Mouse (Mus musculus) frontal cortex, postnatal 10 days (tissue): ENCODE data around the gene Retreg1.

Experiments used
- DNase-seq, 2 experiments: peaks; one replicate each; pipeline ENCODE4 v3.0.0; 2022; ENCODE audit warnings: low spot score in 2 of 2, mixed read lengths in 1 of 2

Retreg1 gene

DNA sequence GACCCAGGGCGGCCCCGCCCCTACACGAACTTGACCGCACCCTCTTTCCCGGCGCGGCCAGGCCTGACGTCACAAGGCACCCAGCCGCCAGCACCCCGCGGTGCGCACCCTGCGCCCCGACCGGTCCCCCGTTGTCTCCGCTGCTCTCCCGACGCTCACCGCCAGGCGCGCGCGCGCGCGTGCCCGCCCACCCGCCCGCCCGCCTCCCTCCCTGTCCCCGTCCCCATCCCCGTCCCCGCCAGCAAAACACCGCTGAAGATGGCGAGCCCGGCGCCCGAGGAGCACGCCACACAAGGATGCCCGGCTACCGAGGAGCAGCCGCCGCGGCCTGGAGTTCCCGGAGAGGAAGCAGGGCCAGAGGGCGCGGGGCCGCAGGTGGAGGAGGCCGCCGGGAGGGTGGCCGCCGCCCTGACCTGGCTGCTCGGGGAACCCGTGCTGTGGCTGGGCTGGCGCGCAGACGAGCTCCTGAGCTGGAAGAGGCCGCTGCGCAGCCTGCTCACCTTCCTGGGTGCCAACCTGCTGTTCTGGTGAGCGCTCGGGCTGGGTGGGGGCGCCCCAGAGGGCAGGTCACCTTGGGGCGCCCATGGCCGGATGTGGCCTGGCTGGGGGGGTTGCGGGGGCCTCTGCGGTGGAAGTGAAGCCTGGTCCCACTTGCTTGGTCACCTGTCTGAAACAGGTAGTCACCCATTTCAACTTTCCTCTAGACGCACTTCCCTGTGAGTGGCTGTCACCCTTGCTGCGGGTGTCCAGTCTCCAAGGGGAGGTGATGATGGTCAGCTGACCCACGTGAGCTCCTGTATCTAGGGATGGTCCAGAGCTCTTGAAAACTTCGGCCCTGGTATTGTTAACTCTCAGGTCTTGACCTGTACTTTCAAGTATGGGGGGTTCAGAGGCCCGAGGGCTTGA, at the start of gene Retreg1:
TSS of gene Retreg1 (plus strand) at position 95 of the 906 bp plus-strand sequence.
- peak; percentile 55 to 69 for DNase-seq

DNA sequence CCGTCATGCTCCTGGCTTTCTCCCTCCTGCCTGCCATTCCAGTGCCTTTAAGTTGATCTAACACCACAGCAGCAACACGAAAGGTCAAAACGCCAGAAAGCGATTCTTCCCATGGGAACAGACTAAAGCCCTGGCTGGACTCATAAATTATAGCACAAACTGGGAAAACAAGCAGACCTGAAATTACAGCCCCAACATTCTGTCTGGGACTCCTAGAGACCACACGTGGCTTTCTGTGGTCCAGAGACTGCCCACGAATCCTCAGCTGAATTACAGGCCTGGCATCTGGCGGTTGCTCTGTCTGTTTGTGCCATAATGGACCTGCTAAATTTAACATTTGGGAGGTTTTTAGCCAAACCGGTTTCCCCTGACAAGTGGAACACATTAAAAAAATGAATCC, 48.9 kb upstream of the Retreg1 start:
- DNase-seq = no peak

DNA sequence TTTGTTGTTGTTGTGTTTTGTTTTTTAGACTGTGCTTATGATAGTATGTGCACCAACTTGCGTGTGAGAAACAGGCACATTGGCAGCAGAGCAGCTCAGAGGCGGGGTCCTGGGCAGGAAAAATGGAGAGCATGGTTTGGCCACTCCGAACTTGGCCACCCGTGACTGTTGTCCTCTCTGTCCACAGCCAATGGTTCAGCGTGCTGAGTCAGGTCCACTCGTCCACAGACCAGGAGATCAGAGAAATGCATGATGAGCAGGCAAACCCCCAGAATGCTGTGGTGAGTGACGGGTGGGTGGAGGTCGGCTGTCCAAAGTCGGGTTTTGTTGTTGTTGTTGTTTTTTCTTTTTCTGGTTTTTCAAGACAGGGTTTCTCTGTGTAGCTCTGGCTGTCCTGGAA, 47.5 kb upstream of the Retreg1 start:
- DNase-seq = no peak

DNA sequence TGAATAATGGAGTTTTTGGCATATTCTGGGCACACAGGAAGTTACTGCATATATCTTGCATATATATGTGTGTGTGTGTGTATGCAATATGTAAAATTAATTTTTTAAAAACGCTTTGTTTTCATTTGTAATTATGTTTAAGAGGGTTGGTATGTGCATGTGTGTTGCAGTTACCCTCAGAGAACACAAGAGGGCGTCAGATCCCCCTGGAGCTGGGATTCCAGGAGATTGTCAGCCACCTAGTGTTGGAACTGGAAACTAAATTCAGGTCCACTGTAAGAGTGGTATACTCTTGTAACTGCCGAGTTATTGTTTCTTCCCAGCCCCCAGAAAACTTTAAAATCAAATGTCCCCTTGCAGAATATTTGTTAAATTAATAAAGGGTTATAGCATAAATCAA, 46.6 kb upstream of the Retreg1 start:
- DNase-seq = no peak

DNA sequence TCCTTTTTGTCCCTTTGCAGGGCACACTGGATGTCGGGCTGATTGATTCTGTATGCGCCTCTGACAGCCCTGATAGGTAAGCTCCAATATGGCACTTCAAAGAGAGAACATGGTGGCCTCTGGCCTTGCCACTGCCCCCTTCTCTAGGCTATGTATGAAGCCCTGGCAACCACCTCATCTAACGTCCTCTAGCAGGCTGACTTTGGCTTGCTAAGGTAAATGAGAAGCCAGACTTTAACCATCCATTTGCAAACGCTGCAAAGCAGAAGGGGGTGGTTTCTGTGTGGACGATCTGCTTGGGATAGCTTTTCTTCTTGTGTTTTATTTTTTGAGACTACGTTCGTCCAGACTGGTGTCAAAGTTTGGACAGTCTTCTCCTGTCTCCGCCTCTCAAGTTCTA, 45.8 kb upstream of the Retreg1 start:
- no peak for DNase-seq

DNA sequence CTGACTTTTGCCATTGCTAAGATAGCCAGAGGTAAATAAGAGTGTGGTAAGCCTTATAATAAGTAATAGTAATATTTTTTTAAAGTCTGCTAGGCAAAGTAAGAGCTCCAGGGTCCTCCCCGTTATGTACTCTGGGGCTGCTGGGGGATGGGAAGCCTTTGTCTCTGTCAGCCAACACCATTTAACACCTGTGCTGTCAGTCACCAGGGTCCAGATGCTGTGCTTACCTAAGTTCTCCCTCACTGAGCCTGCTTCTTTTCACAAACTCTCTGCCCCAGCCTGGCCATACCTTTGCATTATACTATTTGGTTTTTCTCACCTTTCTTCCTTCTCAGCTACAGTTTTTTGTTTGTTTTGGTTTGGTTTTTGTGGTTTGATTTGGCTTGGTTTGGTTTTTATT, 45.1 kb upstream of the Retreg1 start:
- DNase-seq = no peak

DNA sequence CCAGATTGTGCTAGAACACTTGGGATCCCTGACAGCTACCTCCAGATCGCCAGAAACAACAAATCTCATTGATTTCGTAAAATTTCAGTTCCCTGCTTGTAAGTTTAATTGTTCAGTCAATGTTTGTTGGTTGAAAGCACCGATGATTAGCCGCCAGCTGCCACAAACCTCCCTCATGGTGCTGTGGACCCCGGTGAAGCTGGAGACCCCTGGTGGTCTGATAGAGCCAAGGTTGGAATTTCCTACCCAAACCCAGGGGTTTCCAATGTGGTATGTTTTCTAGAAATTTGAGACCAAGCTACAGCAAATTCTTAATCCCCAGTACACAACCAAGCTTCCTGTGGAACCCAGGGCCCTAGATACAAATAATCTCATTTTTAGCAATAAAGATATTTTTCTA, 41.3 kb upstream of the Retreg1 start:
- DNase-seq = no peak

DNA sequence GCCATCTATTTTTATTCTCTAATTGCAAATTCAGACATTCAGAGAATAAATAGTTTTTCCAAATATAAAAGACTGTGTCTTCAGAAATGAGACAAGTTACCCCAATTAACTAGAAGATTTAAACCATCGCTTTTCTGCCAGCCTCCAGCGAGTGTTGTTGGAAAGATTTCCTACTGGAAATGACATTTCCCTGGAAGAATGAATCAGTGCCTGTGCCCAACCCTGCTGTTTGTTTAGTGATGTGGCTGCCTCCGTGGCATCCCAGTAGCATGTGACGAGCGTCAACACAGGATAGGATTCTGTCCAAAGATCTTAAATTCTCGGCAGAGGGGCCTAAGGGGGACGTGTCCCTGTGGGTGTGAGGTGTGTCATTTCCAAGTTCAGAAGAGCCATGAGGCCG, 40.8 kb upstream of the Retreg1 start:
- DNase-seq = no peak

DNA sequence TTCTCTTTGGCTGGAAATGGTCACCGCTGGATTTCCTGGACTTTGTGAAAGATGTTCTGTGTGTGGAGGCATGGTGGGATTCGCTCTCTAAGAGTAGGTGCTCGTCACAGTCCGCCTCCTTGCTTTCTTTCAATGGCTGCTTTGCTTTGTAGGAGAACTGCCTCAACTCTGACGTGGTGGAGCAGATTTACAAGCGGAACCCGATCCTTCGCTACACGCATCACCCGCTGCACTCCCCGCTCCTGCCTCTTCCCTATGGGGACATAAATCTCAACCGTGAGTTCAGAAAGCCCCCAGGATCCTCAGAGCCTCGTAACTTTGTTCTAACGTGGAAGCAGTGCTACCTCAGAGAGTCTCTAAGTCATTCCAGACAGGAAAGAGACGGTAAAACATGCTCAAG, 39.9 kb upstream of the Retreg1 start:
- DNase-seq = no peak

DNA sequence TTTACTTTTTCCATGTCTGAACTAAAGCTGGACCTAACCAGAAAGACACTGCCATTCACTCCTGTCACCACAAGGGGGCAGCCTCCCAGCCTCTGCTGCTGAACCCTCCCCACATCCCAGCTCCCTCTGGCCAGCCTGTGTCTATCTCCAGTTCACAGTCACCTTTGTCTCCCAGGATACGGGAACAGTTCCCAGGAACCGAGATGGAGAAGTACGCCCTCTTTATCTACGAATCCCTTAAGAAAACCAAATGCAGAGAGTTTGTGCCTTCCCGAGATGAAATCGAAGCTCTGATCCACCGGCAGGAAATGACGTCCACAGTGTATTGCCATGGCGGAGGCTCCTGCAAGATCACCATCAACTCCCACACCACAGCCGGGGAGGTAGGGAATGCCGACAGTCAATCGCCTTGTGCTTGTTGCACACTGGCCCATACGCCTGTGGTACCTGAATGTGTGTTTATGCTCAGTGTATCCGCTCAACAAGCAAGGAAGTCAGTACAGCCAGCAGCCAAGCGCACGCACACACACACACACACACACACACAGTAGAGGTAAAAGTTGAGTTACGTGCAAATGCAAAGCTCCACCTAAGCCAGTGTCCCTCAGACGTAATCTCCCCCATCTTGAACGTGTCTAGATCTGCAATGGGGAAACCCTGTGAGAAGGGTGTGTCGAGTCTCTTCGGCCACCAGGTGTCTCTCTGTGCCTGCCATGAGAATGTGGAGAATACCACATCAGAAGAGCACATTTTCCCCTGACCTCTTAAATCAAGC, 37.5 kb upstream of the Retreg1 start:
- peak in 1 of 2 experiments; percentile 69 for DNase-seq

DNA sequence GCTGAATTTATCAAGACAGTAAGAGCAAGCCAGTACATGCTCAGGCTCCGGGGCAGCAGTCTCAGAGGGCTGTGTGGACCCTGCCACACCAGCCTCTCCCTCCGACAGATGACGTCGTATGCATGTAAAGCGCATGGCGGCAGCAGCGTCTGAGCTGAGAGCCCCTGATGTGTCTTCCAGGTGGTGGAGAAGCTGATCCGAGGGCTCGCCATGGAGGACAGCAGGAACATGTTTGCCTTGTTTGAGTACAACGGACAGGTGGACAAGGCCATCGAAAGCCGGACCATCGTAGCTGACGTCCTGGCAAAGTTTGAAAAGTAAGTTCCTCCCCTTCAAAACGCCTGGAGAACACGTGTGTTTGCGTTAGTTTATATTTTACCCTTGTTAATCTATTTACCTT, 36.6 kb upstream of the Retreg1 start:
- DNase-seq = no peak

DNA sequence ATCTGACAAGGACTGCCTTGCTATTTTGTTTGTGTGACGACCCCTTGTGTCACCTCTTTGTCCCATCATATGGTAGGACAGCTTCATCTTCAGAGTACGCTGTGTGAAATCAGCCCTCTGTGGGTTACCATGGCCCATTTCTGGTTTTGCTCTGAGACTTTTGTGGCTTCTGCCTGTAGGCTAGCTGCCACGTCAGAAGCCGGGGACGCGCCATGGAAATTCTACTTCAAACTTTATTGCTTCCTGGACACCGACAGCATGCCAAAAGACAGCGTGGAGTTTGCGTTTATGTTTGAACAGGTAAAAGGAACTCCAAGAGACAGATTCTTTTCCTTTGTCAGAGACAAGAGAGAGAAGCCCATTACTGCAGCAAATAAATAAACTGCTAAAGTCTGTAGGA, 36.1 kb upstream of the Retreg1 start:
- no peak for DNase-seq

DNA sequence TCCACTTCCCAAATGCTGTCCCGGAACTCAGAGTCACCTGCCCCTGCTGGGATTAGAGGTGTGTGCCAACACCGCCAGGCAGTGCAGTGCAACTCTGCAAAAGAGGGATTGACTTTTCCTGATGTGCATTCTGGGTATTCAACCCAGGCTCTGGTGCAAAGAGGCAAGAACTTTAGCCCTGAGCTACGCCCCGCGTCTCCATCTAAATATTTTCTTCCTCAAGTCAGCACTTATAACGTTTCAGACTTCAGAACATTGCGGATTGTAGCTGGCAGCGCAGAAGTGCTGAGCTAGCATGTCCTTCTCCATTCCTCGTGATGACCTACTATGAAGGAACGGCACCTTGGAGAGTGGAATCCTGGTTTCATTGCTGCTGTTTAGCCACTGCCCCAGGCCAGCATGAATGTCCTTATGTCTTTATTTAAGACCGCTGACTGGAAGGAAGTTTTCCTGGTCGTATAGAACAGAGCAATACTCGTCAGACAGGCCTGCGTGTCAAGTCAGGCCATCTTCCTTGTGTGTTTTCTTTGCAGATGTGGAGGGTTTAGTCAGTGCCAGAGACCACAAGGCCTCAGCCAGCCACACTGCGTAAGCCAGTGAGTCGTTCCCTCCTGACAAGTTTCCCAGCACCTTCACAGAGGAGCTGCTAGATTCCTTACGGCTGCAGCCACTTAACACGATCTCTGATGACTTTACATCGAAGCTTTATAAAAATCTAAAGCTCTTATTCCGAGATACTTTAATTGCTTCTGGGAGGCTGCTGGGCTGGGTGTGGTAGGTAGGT, 34.1 kb upstream of the Retreg1 start:
- DNase-seq = no peak

DNA sequence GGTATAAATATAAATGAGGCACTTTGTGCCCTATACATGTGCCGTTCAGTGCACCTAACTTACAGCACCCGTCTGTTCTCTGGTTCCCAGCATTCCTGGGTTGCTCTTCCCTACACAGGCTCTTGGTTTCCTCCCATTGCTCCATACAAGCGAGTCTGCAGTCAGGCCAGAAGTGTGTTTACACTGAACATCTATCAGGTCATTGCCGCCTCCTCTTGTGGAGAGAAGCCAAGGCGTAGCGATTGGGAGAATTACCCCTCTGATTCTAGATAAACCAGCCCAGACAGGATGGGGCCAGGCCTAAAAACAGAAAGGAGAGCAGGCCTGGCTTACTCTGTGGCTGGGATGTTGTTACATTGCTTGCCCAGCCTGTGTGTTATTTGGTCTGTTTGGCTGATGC, 33.3 kb upstream of the Retreg1 start:
- DNase-seq = no peak

DNA sequence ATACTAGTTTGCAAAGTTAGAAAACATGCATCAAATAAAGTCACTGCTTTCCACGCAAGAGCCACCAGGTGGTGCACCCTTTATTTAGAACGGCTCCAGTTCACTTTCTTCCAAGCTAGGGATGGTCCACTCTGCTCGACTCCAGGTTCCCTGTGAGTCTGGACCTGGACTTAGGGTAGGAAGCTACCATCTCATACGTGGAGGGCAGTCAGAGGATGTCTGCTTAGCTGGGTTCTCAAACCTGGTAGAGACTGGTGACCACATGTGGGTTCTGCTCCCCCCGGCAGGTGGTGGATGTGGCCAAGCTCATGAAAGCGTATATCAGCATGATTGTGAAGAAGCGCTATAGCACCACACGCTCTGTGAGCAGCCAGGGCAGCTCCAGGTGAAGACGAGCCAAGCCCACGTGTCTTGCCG, 31.1 kb upstream of the Retreg1 start:
- no peak for DNase-seq

DNA sequence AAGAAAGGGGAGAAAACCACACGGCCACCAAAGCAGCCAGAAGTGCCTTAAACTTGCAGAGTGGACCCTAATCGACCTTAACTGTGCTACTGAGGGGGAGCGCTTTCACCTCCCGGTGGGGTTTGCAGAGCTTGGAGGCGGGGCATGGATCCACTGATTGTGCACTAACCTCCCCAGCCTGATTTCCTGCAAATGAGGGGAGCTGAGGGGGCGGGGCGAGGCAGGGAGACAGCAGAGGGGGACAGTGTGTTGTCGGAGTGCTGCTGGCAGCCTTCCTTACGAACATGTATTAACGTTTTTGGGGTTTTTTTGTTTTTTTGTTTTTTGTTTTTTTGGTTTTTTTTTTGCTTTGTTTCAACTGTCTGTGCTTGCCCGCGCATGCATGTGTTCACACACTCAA, 30.5 kb upstream of the Retreg1 start:
- DNase-seq = no peak

DNA sequence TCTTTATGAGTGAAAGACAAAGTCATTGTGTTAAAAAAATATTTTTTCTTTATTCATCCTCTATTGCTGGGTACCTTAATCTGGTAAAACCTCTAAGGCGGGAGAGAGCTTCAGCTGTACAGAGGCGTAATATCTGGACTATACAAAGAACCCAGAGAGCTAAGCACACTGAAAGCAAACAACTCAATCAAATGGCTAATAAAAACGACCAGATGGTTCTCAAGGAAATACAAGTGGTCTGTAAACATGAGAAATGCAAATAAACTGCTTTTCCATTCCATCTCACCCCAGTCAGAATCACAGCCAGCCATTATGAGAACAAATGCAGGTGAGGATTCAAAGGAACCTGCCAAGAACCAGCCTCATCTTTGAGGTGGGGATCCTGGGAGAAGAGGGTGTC, 28.4 kb upstream of the Retreg1 start:
- no peak for DNase-seq

DNA sequence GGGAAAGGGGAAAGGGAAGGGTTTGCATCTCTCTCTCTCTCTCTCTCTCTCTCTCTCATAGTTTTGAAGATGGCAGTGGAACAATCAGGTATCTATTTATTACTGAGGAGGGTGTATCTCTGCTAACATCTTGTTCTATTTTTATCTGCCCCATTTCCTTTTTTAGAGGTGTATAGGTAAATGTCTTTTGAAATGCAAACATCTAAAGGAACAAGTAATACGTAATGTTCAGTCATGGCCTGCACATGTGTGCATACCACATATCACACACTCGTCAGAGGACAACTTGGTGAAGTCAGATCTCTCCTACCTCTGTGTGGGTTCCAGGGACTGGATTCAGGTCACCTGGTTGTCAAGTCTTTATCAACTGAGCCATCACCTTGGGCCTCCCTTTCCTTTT, 25.8 kb upstream of the Retreg1 start:
- DNase-seq = no peak

DNA sequence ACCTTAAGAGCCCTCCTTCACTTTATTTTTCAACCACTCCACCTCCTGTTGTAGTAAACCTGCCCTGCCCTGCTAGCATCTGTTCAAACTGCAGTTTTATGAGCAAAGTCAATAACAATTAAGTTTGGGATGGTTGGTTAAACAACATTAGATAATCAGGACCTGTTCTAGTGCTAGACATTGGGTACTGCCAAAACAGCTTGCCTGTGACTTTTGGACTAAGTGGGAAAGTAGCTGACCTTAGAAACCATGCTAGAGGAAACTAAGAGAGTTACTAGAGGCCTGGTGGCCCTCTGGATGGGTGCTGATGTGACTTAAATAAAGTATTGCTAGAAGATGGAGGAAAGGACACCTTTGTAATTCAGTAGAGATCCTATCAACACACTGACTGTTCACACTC, 21.0 kb upstream of the Retreg1 start:
- DNase-seq = no peak

DNA sequence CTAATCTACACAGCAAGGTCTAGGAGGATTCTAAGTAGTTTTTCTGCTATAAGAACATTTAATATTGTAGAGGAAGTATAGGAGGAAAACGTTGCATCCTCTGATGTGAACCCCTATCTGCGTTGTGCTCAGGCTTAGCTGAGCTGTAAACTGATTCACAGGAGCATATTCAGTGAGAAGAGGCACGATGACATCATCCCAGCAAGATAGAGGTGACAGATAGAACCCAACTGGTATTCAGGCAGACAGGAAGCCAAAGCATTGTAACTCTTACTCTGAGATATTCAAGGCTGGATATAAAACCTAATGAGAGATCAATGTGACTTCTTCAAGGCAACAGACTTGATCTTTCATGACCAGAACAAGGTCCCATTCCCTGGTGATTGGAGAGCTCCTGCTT, 20.3 kb upstream of the Retreg1 start:
- DNase-seq = no peak

DNA sequence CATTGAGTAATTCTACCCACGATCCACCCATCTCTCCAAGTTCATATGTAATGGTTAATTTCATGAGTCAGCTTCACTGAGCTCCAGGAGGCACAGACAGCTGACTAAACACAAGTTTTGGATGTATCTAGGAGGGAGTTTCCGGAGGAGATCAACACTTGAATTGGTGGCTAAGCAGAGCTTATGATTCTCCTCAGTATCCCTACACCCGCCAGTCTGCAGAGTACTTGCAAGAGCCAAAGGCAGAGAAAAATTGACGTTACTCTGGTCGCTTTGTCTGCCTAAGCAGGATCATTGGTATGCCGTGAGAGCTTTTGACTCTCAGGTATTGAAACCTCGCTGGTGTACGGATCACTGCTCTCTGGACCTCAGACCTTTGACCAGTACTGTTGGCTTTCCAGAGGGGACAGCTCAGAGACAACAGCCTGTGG, 16.4 kb upstream of the Retreg1 start:
- DNase-seq = no peak

DNA sequence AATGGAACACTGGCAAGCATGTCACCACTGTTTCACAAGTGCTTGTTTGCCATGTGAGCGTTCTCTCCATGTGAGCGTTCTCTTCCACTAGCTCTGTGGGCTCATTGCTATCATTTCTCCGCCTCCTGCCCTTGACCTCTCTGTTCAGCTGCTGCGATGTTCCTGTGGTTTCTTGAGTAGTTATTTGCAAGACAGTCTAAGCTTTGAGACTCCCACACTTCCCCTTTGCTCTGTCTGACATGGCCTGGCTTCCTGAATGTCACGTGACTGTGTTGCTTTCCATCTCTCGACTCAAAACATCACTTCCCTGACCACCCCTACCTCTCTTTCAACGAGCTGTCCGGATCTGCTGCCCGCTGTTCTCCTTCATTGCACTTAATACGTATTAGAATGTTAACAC, 14.5 kb upstream of the Retreg1 start:
- DNase-seq = no peak
